Mouse (Mus musculus) MEL (cell line): ENCODE data around the gene Il23a. TPM values are rescaled to one million over a fixed set of nuclear protein-coding genes. Genes with fewer than 3 reads are reported as not detected.

Experiments
- DNase-seq: peaks from one replicate; pipeline ENCODE4 v3.0.0; 2011; ENCODE audit warnings: low read depth, low spot score
- H3K27ac ChIP-seq: 2 replicates; pipeline ENCODE4 v1.5.1; 2012; ENCODE audit warnings: low read depth, mild to moderate bottlenecking, control low read depth, low read length, moderate library complexity; ENCODE audit not compliant: control insufficient read depth
- H3K27me3 ChIP-seq, 2 experiments: fragments of 150-350 bp in 1 of 2; sonication (generic) in 1 of 2; 2 replicates each; pipeline ENCODE4 v1.6.1; 2012; ENCODE audit warnings: low read length in 2 of 2, mild to moderate bottlenecking in 2 of 2, improper control_type of control experiment in 1 of 2, moderate library complexity in 1 of 2; ENCODE audit not compliant: insufficient read depth in 2 of 2, control insufficient read depth in 1 of 2
- H3K36me3 ChIP-seq, 2 experiments: 2 replicates each; pipeline ENCODE4 v1.6.1; 2012 to 2014; ENCODE audit warnings: low read length in 2 of 2, improper control_type of control experiment in 1 of 2, inconsistent platforms in 1 of 2, mild to moderate bottlenecking in 1 of 2; ENCODE audit not compliant: insufficient read depth in 2 of 2, control insufficient read depth in 1 of 2
- H3K4me1 ChIP-seq, 2 experiments: fragments of 150-350 bp in 1 of 2; sonication (generic) in 1 of 2; 2 replicates each; pipeline ENCODE4 v1.6.1; 2012; ENCODE audit warnings: low read length in 2 of 2, improper control_type of control experiment in 1 of 2, mild to moderate bottlenecking in 1 of 2; ENCODE audit not compliant: insufficient read depth in 2 of 2, control insufficient read depth in 1 of 2
- H3K4me3 ChIP-seq, 2 experiments: fragments of 150-350 bp in 1 of 2; sonication (generic) in 1 of 2; 2 replicates each; pipeline ENCODE4 v1.5.1; 2012; ENCODE audit warnings: low read depth in 2 of 2, low read length in 2 of 2, mild to moderate bottlenecking in 2 of 2, moderate library complexity in 2 of 2, control low read depth in 1 of 2, improper control_type of control experiment in 1 of 2; ENCODE audit not compliant: control insufficient read depth in 1 of 2, insufficient read depth in 1 of 2
- H3K79me2 ChIP-seq: 2 replicates; pipeline ENCODE4 v1.6.1; 2012; ENCODE audit warnings: mild to moderate bottlenecking, low read length, moderate library complexity; ENCODE audit not compliant: control insufficient read depth, poor library complexity, insufficient read depth
- H3K9ac ChIP-seq: 2 replicates; pipeline ENCODE4 v1.6.1; 2012; ENCODE audit warnings: low read depth, mild to moderate bottlenecking, control low read depth, low read length, moderate library complexity; ENCODE audit not compliant: control insufficient read depth, poor library complexity, severe bottlenecking
- H3K9me3 ChIP-seq: fragments of 150-350 bp; sonication (generic); replicated peaks from 2 replicates; pipeline ENCODE4 v1.6.1; 2012; ENCODE audit warnings: mild to moderate bottlenecking, low read length, improper control_type of control experiment, moderate library complexity; ENCODE audit not compliant: insufficient read depth
- CHD2 ChIP-seq: IDR thresholded peaks from 2 replicates; pipeline ENCODE4 v1.6.1; 2011; ENCODE audit warnings: low read length, improper control_type of control experiment
- CTCF ChIP-seq, 3 experiments: IDR thresholded peaks in 2 of 3; conservative IDR thresholded peaks in 1 of 3; 2 replicates each; pipeline ENCODE4 v1.5.1; 2011 to 2012; ENCODE audit warnings: low read length in 3 of 3, low read depth in 2 of 3, mild to moderate bottlenecking in 2 of 3, improper control_type of control experiment in 1 of 3, inconsistent platforms in 1 of 3, mixed read lengths in 1 of 3, moderate library complexity in 1 of 3; ENCODE audit not compliant: control insufficient read depth in 1 of 3, insufficient read depth in 1 of 3, poor library complexity in 1 of 3, severe bottlenecking in 1 of 3
- E2F4 ChIP-seq: IDR thresholded peaks from 2 replicates; pipeline ENCODE4 v1.6.1; 2011; ENCODE audit warnings: low read depth, low read length, improper control_type of control experiment, borderline replicate concordance
- ELF1 ChIP-seq: IDR thresholded peaks from 2 replicates; pipeline ENCODE4 v1.6.1; 2014; ENCODE audit warnings: low read depth, mild to moderate bottlenecking, inconsistent platforms, low read length, improper control_type of control experiment, moderate library complexity
- EP300 ChIP-seq, 2 experiments: IDR thresholded peaks; 2 replicates each; pipeline ENCODE4 v1.6.1; 2011; ENCODE audit warnings: improper control_type of control experiment in 2 of 2, low read length in 2 of 2, low read depth in 1 of 2, mild to moderate bottlenecking in 1 of 2
- GABPA ChIP-seq: IDR thresholded peaks from 2 replicates; pipeline ENCODE4 v1.6.1; 2012; ENCODE audit warnings: low read depth, mild to moderate bottlenecking, inconsistent platforms, low read length, improper control_type of control experiment, moderate library complexity
- GATA1 ChIP-seq: IDR thresholded peaks from 2 replicates; pipeline ENCODE4 v1.6.1; 2011; ENCODE audit warnings: low read depth, low read length, improper control_type of control experiment
- HCFC1 ChIP-seq: IDR thresholded peaks from 2 replicates; pipeline ENCODE4 v1.6.1; 2012; ENCODE audit warnings: low read depth, mild to moderate bottlenecking, inconsistent platforms, low read length, improper control_type of control experiment, moderate library complexity
- JUND ChIP-seq: IDR thresholded peaks from 2 replicates; pipeline ENCODE4 v1.6.1; 2011; ENCODE audit warnings: low read depth, mild to moderate bottlenecking, improper control_type of control experiment, low read length
- KAT2A ChIP-seq: conservative IDR thresholded peaks from 2 replicates; pipeline ENCODE4 v1.6.1; 2012; ENCODE audit warnings: low read depth, low read length, improper control_type of control experiment, inconsistent platforms
- MAFK ChIP-seq: IDR thresholded peaks from 2 replicates; pipeline ENCODE4 v1.6.1; 2011; ENCODE audit warnings: low read depth, mild to moderate bottlenecking, low read length, improper control_type of control experiment, borderline replicate concordance
- MAZ ChIP-seq: IDR thresholded peaks from 2 replicates; pipeline ENCODE4 v1.6.1; 2012; ENCODE audit warnings: low read depth, mild to moderate bottlenecking, inconsistent platforms, low read length, improper control_type of control experiment
- MEF2A ChIP-seq: IDR thresholded peaks from 2 replicates; pipeline ENCODE4 v1.6.1; 2014; ENCODE audit warnings: low read depth, mild to moderate bottlenecking, inconsistent platforms, low read length, improper control_type of control experiment; ENCODE audit not compliant: poor library complexity, insufficient replicate concordance, severe bottlenecking; ENCODE audit errors: extremely low read depth
- MYB ChIP-seq: IDR thresholded peaks from 2 replicates; pipeline ENCODE4 v1.6.1; 2011; ENCODE audit warnings: mild to moderate bottlenecking, low read depth, low read length, improper control_type of control experiment
- NELFE ChIP-seq: IDR thresholded peaks from 2 replicates; pipeline ENCODE4 v1.6.1; 2011; ENCODE audit warnings: low read depth, low read length, improper control_type of control experiment
- NRF1 ChIP-seq: IDR thresholded peaks from 2 replicates; pipeline ENCODE4 v1.6.1; 2014; ENCODE audit warnings: low read depth, mild to moderate bottlenecking, inconsistent platforms, low read length, improper control_type of control experiment, moderate library complexity; ENCODE audit not compliant: poor library complexity, insufficient read depth, severe bottlenecking
- POLR2A ChIP-seq, 2 experiments: IDR thresholded peaks; 2 replicates each; pipeline ENCODE4 v1.6.1; 2011 to 2012; ENCODE audit warnings: low read length in 2 of 2, mild to moderate bottlenecking in 2 of 2, control low read depth in 1 of 2, improper control_type of control experiment in 1 of 2, low read depth in 1 of 2, moderate library complexity in 1 of 2; ENCODE audit not compliant: control insufficient read depth in 1 of 2, insufficient read depth in 1 of 2, poor library complexity in 1 of 2
- RAD21 ChIP-seq: IDR thresholded peaks from 2 replicates; pipeline ENCODE4 v1.6.1; 2011; ENCODE audit warnings: mild to moderate bottlenecking, low read depth, low read length, improper control_type of control experiment
- RCOR1 ChIP-seq: IDR thresholded peaks from 2 replicates; pipeline ENCODE4 v1.6.1; 2012; ENCODE audit warnings: low read depth, mild to moderate bottlenecking, inconsistent platforms, low read length, improper control_type of control experiment
- SIN3A ChIP-seq: IDR thresholded peaks from 2 replicates; pipeline ENCODE4 v1.6.1; 2012; ENCODE audit warnings: low read length, improper control_type of control experiment, inconsistent platforms
- SMC3 ChIP-seq: IDR thresholded peaks from 2 replicates; pipeline ENCODE4 v1.6.1; 2011; ENCODE audit warnings: low read depth, low read length, improper control_type of control experiment
- TAL1 ChIP-seq: IDR thresholded peaks from 2 replicates; pipeline ENCODE4 v1.6.1; 2012; ENCODE audit warnings: mild to moderate bottlenecking, inconsistent platforms, low read length, moderate library complexity, mixed read lengths
- TBP ChIP-seq: IDR thresholded peaks from 2 replicates; pipeline ENCODE4 v1.8.0; 2011; ENCODE audit warnings: low read depth, low read length, improper control_type of control experiment
- TCF12 ChIP-seq: IDR thresholded peaks from 2 replicates; pipeline ENCODE4 v1.6.1; 2014; ENCODE audit warnings: low read depth, mild to moderate bottlenecking, inconsistent platforms, low read length, improper control_type of control experiment, moderate library complexity
- UBTF ChIP-seq: IDR thresholded peaks from 2 replicates; pipeline ENCODE4 v1.6.1; 2012; ENCODE audit warnings: low read depth, mild to moderate bottlenecking, inconsistent platforms, low read length, improper control_type of control experiment, moderate library complexity, borderline replicate concordance; ENCODE audit not compliant: insufficient read depth
- USF1 ChIP-seq: IDR thresholded peaks from 2 replicates; pipeline ENCODE4 v1.6.1; 2014; ENCODE audit warnings: low read depth, mild to moderate bottlenecking, inconsistent platforms, low read length, improper control_type of control experiment, moderate library complexity
- USF2 ChIP-seq, 2 experiments: IDR thresholded peaks; 2 replicates each; pipeline ENCODE4 v1.6.1; 2011 to 2012; ENCODE audit warnings: improper control_type of control experiment in 2 of 2, low read length in 2 of 2, borderline replicate concordance in 1 of 2, inconsistent platforms in 1 of 2, low read depth in 1 of 2, mild to moderate bottlenecking in 1 of 2; ENCODE audit not compliant: insufficient read depth in 1 of 2
- ZKSCAN1 ChIP-seq: IDR thresholded peaks from 2 replicates; pipeline ENCODE4 v1.6.1; 2012; ENCODE audit warnings: low read depth, mild to moderate bottlenecking, inconsistent platforms, low read length, improper control_type of control experiment, moderate library complexity
- ZMIZ1 ChIP-seq: IDR thresholded peaks from 2 replicates; pipeline ENCODE4 v1.6.1; 2012; ENCODE audit warnings: low read depth, mild to moderate bottlenecking, inconsistent platforms, low read length, improper control_type of control experiment, moderate library complexity
- ZNF384 ChIP-seq: IDR thresholded peaks from 2 replicates; pipeline ENCODE4 v1.6.1; 2012; ENCODE audit warnings: low read depth, mild to moderate bottlenecking, inconsistent platforms, low read length, improper control_type of control experiment
- polyA plus RNA-seq, 2 experiments: library from polyadenylated mRNA; stranded (reverse) in 1 of 2; unstranded in 1 of 2; fragments of >175 nt in 1 of 2; fragments of >200 nt in 1 of 2; gene quantifications; 2 replicates each; pipeline versions ENCODE4 v1.2.1 to v1.2.4; 2012; ENCODE audit warnings: low replicate concordance in 2 of 2, low read depth in 1 of 2; ENCODE audit not compliant: insufficient read length in 2 of 2, insufficient read depth in 1 of 2, missing spikeins in 1 of 2
- total RNA-seq: library from RNA; depleted of rRNA; stranded (reverse); fragments of 300-350 nt; gene quantifications from 2 replicates; pipeline ENCODE4 v1.2.3, GENCODE M21; 2012

Gene Il23a
- total and polyA plus RNA-seq, 3 experiments, result 0.12 to 0.29 TPM; not detected in 1

GRCm38 (mm10) chr10:128338415-128338814 is 39.9 kb upstream of the Il23a start (continued):
- TF ChIP-seq JUND, result no peak
- TF ChIP-seq E2F4, result peak; percentile 35; the same call in 1 of the 2 replicates
- TF ChIP-seq SIN3A, result peak; percentile 82
- TF ChIP-seq NELFE, result peak; percentile 44
- no peak for TF ChIP-seq MEF2A
- peak in 1 of 2 experiments; percentile 24; a peak in 1 of 4 replicates for TF ChIP-seq EP300 (IDR thresholded peaks at IDR 0.05; ENCODE audit: low read depth in 1 of 2, low read length in 2 of 2)
- TF ChIP-seq UBTF, result no peak
- TF ChIP-seq TAL1, result no peak
- TF ChIP-seq RCOR1, result no peak
- TF ChIP-seq ZKSCAN1, result no peak
- no peak for TF ChIP-seq TCF12
- TF ChIP-seq KAT2A, result no peak; the same call in 1 of the 2 replicates
- TF ChIP-seq TBP, result peak; percentile 61
- no peak for TF ChIP-seq CHD2
- no peak for TF ChIP-seq MAFK
- no peak for TF ChIP-seq NRF1
- no peak for TF ChIP-seq MAZ

GRCm38 (mm10) chr10:128337306-128338181 is 39.0 kb upstream of the Il23a start, which contains the start of gene Cs:
TSS of gene Cs (plus strand) at chr10:128337734.
- Histone ChIP-seq H3K36me3 (peaks cover 6 to 61% of the 10 kb centered on the region in 2 experiments), H3K9me3 (no peaks in the 10 kb centered on the region), H3K27me3 (no peaks in the 10 kb centered on the region), H3K4me3 (peak within 1 kb of the TSS; percentile 85 to 90), H3K4me1 (peaks cover 23 to 40% of the 10 kb centered on the region in 2 experiments), H3K9ac (peak within 1 kb of the TSS; percentile 89), H3K27ac (peak within 1 kb of the TSS; percentile 98), H3K79me2 (peaks cover 45% of the 10 kb centered on the region)
- DNase-seq, result peak; percentile 99
- TF ChIP-seq MAFK, result no peak
- peak; percentile 15; the same call in 1 of the 2 replicates for TF ChIP-seq TCF12
- no peak for TF ChIP-seq RCOR1
- TF ChIP-seq TBP, result peak; percentile 89
- TF ChIP-seq NELFE, result peak; percentile 89
- no peak for TF ChIP-seq MYB
- TF ChIP-seq RAD21, result no peak
- no peak for TF ChIP-seq GABPA
- TF ChIP-seq ELF1, result no peak; the same call in 1 of the 2 replicates
- no peak for TF ChIP-seq ZKSCAN1
- TF ChIP-seq HCFC1, result peak; percentile 82
- no peak for TF ChIP-seq ZNF384
- no peak for TF ChIP-seq USF1
- TF ChIP-seq GATA1, result peak; percentile 74
- no peak for TF ChIP-seq KAT2A
- no peak for TF ChIP-seq SMC3
- TF ChIP-seq MAZ, result peak; percentile 63; the same call in 1 of the 2 replicates
- TF ChIP-seq CHD2, result no peak
- TF ChIP-seq ZMIZ1, result peak; percentile 66; the same call in 1 of the 2 replicates
- TF ChIP-seq EP300 (IDR thresholded peaks at IDR 0.05; ENCODE audit: low read depth in 1 of 2, low read length in 2 of 2), result 0 out of 4 replicates have a peak, but pooled peaks of 1 of the 2 experiments have one; percentile 12
- TF ChIP-seq SIN3A, result peak; percentile 79
- no peak for TF ChIP-seq USF2 (IDR thresholded peaks at IDR 0.05; ENCODE audit: borderline replicate concordance in 1 of 2, insufficient read depth in 1 of 2, low read depth in 1 of 2, low read length in 2 of 2)
- peak; percentile 62 to 81; a peak in 3 of 4 replicates for TF ChIP-seq POLR2A (IDR thresholded peaks at IDR 0.05; ENCODE audit: control insufficient read depth in 1 of 2, insufficient read depth in 1 of 2, low read depth in 1 of 2, low read length in 2 of 2, poor library complexity in 1 of 2)
- no peak for TF ChIP-seq MEF2A
- TF ChIP-seq CTCF (IDR thresholded peaks at IDR 0.05 in 2 of 3, conservative IDR thresholded peaks at IDR 0.05 in 1 of 3; ENCODE audit: control insufficient read depth in 1 of 3, insufficient read depth in 1 of 3, low read depth in 2 of 3, low read length in 3 of 3, poor library complexity in 1 of 3, severe bottlenecking in 1 of 3), result no peak
- no peak for TF ChIP-seq JUND
